Mouse (Mus musculus): ENCODE data around the gene Phactr1.

DNA sequence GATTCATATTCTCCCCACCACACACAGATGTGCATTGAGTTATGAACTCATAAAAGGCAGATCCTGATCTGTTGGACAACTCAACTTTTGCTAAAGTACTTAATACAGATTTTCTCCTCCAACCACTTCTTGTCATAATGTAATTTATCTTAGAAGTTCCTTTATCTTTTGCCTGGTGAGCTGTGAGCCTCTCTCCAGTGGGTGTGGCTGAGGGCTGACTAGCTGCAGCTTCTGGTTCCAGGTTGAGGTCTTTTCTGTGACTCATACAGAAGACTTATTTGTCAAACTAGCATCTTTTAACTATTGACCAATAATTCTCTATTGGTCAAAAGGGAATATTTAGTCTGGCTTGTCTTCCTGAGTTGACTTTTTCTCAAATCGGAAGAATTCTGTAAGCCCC is 257.9 kb downstream of the Phactr1 start:
- TF ChIP-seq TAL1 (IDR thresholded peaks at IDR 0.05; ENCODE audit: low read length) (no peak), NELFE (IDR thresholded peaks at IDR 0.05; ENCODE audit: low read depth, low read length) (no peak), POLR2AphosphoS2 (IDR thresholded peaks at IDR 0.05; ENCODE audit: low read length) (no peak), EP300 (IDR thresholded peaks at IDR 0.05; ENCODE audit: low read depth in 1 of 2, low read length in 2 of 2) (no peak), E2F4 (IDR thresholded peaks at IDR 0.05; ENCODE audit: borderline replicate concordance, low read depth, low read length) (no peak), JUND (IDR thresholded peaks at IDR 0.05; ENCODE audit: low read depth, low read length) (no peak), CTCF (IDR thresholded peaks at IDR 0.05 in 2 of 3, conservative IDR thresholded peaks at IDR 0.05 in 1 of 3; ENCODE audit: control insufficient read depth in 1 of 3, insufficient read depth in 1 of 3, low read depth in 2 of 3, low read length in 3 of 3, poor library complexity in 1 of 3, severe bottlenecking in 1 of 3) (no peak), GATA1 (IDR thresholded peaks at IDR 0.05; ENCODE audit: low read depth, low read length) (no peak), POLR2A (IDR thresholded peaks at IDR 0.05; ENCODE audit: control insufficient read depth in 1 of 2, insufficient read depth in 1 of 2, low read depth in 1 of 2, low read length in 2 of 2, poor library complexity in 1 of 2) (no peak), UBTF (IDR thresholded peaks at IDR 0.05; ENCODE audit: borderline replicate concordance, insufficient read depth, low read depth, low read length) (no peak)
